Mouse (Mus musculus): Measurements from ENCODE around the gene Fam196a. TPM values are rescaled to one million over a fixed set of nuclear protein-coding genes. Genes with fewer than 3 reads are reported as not detected.

Fam196a gene
- polyA plus RNA-seq, 1 experiment from 2014 or later, result 2.1 TPM

- Histone ChIP-seq H3K4me2 (no peak overlapping the region), H3K9me3 (ENCODE audit: control insufficient read depth, low read length) (no peaks in the 10 kb centered on the region), H3K4me1 (ENCODE audit: control insufficient read depth, insufficient read depth, low read length) (no peaks in the 10 kb centered on the region), H3K4me3 (ENCODE audit: low read depth, low read length) (no peak overlapping the region), H3K27ac (ENCODE audit: low read depth, low read length) (no peak overlapping the region), H3K36me3 (ENCODE audit: control insufficient read depth, insufficient read depth, low read length) (no peaks in the 10 kb centered on the region), H3K9ac (ENCODE audit: low read length) (no peak overlapping the region), H3K27me3 (ENCODE audit: control insufficient read depth, insufficient read depth, low read length) (no peaks in the 10 kb centered on the region)
- no peak for ATAC-seq (ENCODE audit: low FRiP score)
- DNase-seq (ENCODE audit: low spot score, missing footprints), result no peak
- WGBS, result 82% methylated on average over 3 of the region's 3 CpGs
These were observed 65.7 kb downstream of the Fam196a start for GRCm38 (mm10) chr7:134872511-134872910.

GRCm38 (mm10) chr7:134864175-134864574 lies 74.1 kb downstream of the Fam196a start:
- H3K9me3 ChIP-seq (ENCODE audit: control insufficient read depth, low read length), result no peaks in the 10 kb centered on the region
- no peaks in the 10 kb centered on the region for H3K4me1 ChIP-seq (ENCODE audit: control insufficient read depth, insufficient read depth, low read length)
- WGBS, result 74% methylated on average over 2 of the region's 2 CpGs

GRCm38 (mm10) chr7:134862000-134862399 lies 76.2 kb downstream of the Fam196a start:
- no peak overlapping the region for H3K4me3 ChIP-seq (ENCODE audit: low read depth, low read length)

More at GRCm38 (mm10) chr7:134864175-134864574, 74.1 kb downstream of the Fam196a start:
- ATAC-seq (ENCODE audit: low FRiP score) (no peak), DNase-seq (ENCODE audit: low spot score, missing footprints) (peak; percentile 92)
- no peak overlapping the region for H3K4me2 ChIP-seq
- no peaks in the 10 kb centered on the region for H3K27me3 ChIP-seq (ENCODE audit: control insufficient read depth, insufficient read depth, low read length)
- no peaks in the 10 kb centered on the region for H3K36me3 ChIP-seq (ENCODE audit: control insufficient read depth, insufficient read depth, low read length)
- no peak overlapping the region for H3K4me3 ChIP-seq (ENCODE audit: low read depth, low read length)
- no peak overlapping the region for H3K9ac ChIP-seq (ENCODE audit: low read length)
- H3K27ac ChIP-seq (ENCODE audit: low read depth, low read length), result no peak overlapping the region

GRCm38 (mm10) chr7:134842751-134843150 lies 95.5 kb downstream of the Fam196a start:
- no peak for ATAC-seq (ENCODE audit: low FRiP score)
- Histone ChIP-seq H3K36me3 (ENCODE audit: control insufficient read depth, insufficient read depth, low read length) (no peaks in the 10 kb centered on the region), H3K4me3 (ENCODE audit: low read depth, low read length) (no peak overlapping the region), H3K27ac (ENCODE audit: low read depth, low read length) (no peak overlapping the region), H3K9me3 (ENCODE audit: control insufficient read depth, low read length) (no peaks in the 10 kb centered on the region), H3K4me2 (no peak overlapping the region), H3K4me1 (ENCODE audit: control insufficient read depth, insufficient read depth, low read length) (no peaks in the 10 kb centered on the region), H3K9ac (ENCODE audit: low read length) (no peak overlapping the region), H3K27me3 (ENCODE audit: control insufficient read depth, insufficient read depth, low read length) (no peaks in the 10 kb centered on the region)
- no peak for DNase-seq (ENCODE audit: low spot score, missing footprints)
- WGBS, result 90% methylated on average over 4 of the region's 4 CpGs

More at GRCm38 (mm10) chr7:134862000-134862399, 76.2 kb downstream of the Fam196a start:
- Histone ChIP-seq H3K27ac (ENCODE audit: low read depth, low read length) (no peak overlapping the region), H3K9ac (ENCODE audit: low read length) (no peak overlapping the region), H3K36me3 (ENCODE audit: control insufficient read depth, insufficient read depth, low read length) (no peaks in the 10 kb centered on the region), H3K27me3 (ENCODE audit: control insufficient read depth, insufficient read depth, low read length) (no peaks in the 10 kb centered on the region), H3K9me3 (ENCODE audit: control insufficient read depth, low read length) (no peaks in the 10 kb centered on the region), H3K4me2 (no peak overlapping the region), H3K4me1 (ENCODE audit: control insufficient read depth, insufficient read depth, low read length) (no peaks in the 10 kb centered on the region)
- 83% methylated on average over 6 of the region's 6 CpGs for WGBS
- 0 out of 2 replicates have a peak, but pooled peaks have one; percentile 22 for ATAC-seq (ENCODE audit: low FRiP score)
- no peak for DNase-seq (ENCODE audit: low spot score, missing footprints)

- no peaks in the 10 kb centered on the region for H3K27me3 ChIP-seq (ENCODE audit: control insufficient read depth, insufficient read depth, low read length)
- no peaks in the 10 kb centered on the region for H3K36me3 ChIP-seq (ENCODE audit: control insufficient read depth, insufficient read depth, low read length)
- H3K4me1 ChIP-seq (ENCODE audit: control insufficient read depth, insufficient read depth, low read length), result no peaks in the 10 kb centered on the region
- no peak for DNase-seq (ENCODE audit: low spot score, missing footprints)
- H3K9ac ChIP-seq (ENCODE audit: low read length), result no peak overlapping the region
- H3K4me3 ChIP-seq (ENCODE audit: low read depth, low read length), result no peak overlapping the region
- H3K27ac ChIP-seq (ENCODE audit: low read depth, low read length), result no peak overlapping the region
- WGBS, result 77% methylated on average over 2 of the region's 2 CpGs
- H3K9me3 ChIP-seq (ENCODE audit: control insufficient read depth, low read length), result no peaks in the 10 kb centered on the region
- H3K4me2 ChIP-seq, result no peak overlapping the region
- ATAC-seq (ENCODE audit: low FRiP score), result no peak
These were observed 98.2 kb downstream of the Fam196a start for GRCm38 (mm10) chr7:134840066-134840465.
